In genomic region chr13:99940601-99941000, GRCm38 (mm10) we compare ENCODE assay signal across 9 mouse cellular contexts. TPM values are rescaled to one million over a fixed set of nuclear protein-coding genes. Genes with fewer than 3 reads are reported as not detected.
A peak's percentile ranks its signal among the peaks of the same experiment; 100 is the strongest.
DNase-seq lines count a peak whose midpoint lies in the region; TF ChIP-seq lines count a peak whose summit lies in the region.
"Had no signal": no experiment of that assay in that cellular context is flagged by ENCODE, and none has a peak within 500 bp of the region (broad histone marks: within the 10 kb centered on the region; RNA-seq: fewer than 3 reads in every experiment).

No protein-coding gene starts in this region.

- 48% methylated on average over 2 of the region's 2 CpGs for WGBS in kidney, adult 2 months

- no peak overlapping the region for H3K4me3 ChIP-seq in layer of hippocampus, adult 2 months
- no peak overlapping the region for H3K4me3 ChIP-seq in kidney, adult 2 months (ENCODE audit: insufficient read depth, low read depth, low read length)

- no peak for TF ChIP-seq CTCF in layer of hippocampus, adult 2 months (conservative IDR thresholded peaks at IDR 0.05)
- no peak for TF ChIP-seq CTCF in kidney, adult 2 months (conservative IDR thresholded peaks at IDR 0.05; ENCODE audit: insufficient read depth, insufficient read length, low read depth, low read length)

- H3K27ac ChIP-seq in layer of hippocampus, adult 2 months = no peak overlapping the region
- no peak overlapping the region for H3K27ac ChIP-seq in kidney, adult 2 months (ENCODE audit: insufficient read depth, low read depth, low read length)

- no peaks in the 10 kb centered on the region for H3K36me3 ChIP-seq in kidney, adult 2 months (ENCODE audit: control insufficient read depth, insufficient read depth, low read length)

- TF ChIP-seq POLR2A in kidney, adult 2 months (IDR thresholded peaks at IDR 0.05; ENCODE audit: low read depth, low read length) = no peak

- peak; percentile 21 to 32 for DNase-seq in layer of hippocampus, adult 8-10 months (ENCODE audit: low spot score in 2 of 2)
- no peak for DNase-seq in layer of hippocampus, adult 2 months (ENCODE audit: low spot score in 2 of 2)
- peak; percentile 70 for DNase-seq in forelimb bud, embryonic 11.5 days (ENCODE audit: low read depth, low spot score)
- peak; percentile 69 for DNase-seq in mesoderm, embryonic 11.5 days (ENCODE audit: low read depth, low spot score)
- DNase-seq in right cerebral cortex, postnatal 4 days = peak; percentile 9
- DNase-seq in ovary, postnatal 36 days (ENCODE audit: low spot score) = no peak
- DNase-seq in adrenal gland, adult 2 months = no peak
- DNase-seq in kidney, adult 2 months = no peak
- DNase-seq: thymus, postnatal 25 days had no signal

- no peaks in the 10 kb centered on the region for H3K4me1 ChIP-seq in kidney, adult 2 months (ENCODE audit: control insufficient read depth, insufficient read depth, low read length)

- H3K27me3 ChIP-seq in kidney, adult 2 months (replicated peaks; ENCODE audit: control insufficient read depth, insufficient read depth, low read length) = no peaks in the 10 kb centered on the region

RNA-seq across cellular contexts. Expression of gene Cartpt, which starts 39.7 kb away (rescaled TPM):
- total RNA-seq in layer of hippocampus, adult 8-10 months (2022) = 1 to 10 TPM; 1.9 to 3.2 (median 2.3) TPM
- 1 to 10 TPM; 2.0 to 3.5 TPM for total RNA-seq in layer of hippocampus, adult 2 months (2021)
- total RNA-seq in adrenal gland, adult 2 months (2021) = 10 to 100 TPM; 11.6 to 17.3 TPM
- 2.4 and 9.3 TPM in 2 replicates for polyA plus RNA-seq in adrenal gland, adult 2 months (2012; rRNA removed)
- not detected in 2 replicates for polyA plus RNA-seq in kidney, adult 2 months (2012; rRNA removed)

Comparison
In these comparisons a context has a peak if more than half of its experiments do, and no peak if none do; other contexts are left out.
1. DNase-seq: peak in layer of hippocampus, adult 8-10 months (2 of 2), forelimb bud, embryonic 11.5 days (single experiment), mesoderm, embryonic 11.5 days (single experiment) and right cerebral cortex, postnatal 4 days (single experiment); none in layer of hippocampus, adult 2 months (0 of 2), ovary, postnatal 36 days (single experiment), adrenal gland, adult 2 months (single experiment) and kidney, adult 2 months (single experiment).